Mouse (Mus musculus): Measurements from ENCODE around the gene Uba52.

- no peak for TF ChIP-seq CTCF (IDR thresholded peaks at IDR 0.05; ENCODE audit: low read depth, low read length)
- no peak for TF ChIP-seq POLR2A (IDR thresholded peaks at IDR 0.05; ENCODE audit: extremely low read depth, insufficient read depth, low read length)
These were observed 9.0 kb upstream of the Uba52 start for GRCm38 (mm10) chr8:70519606-70520005.

Data from liver, adult 2 months (tissue).